Mouse (Mus musculus): ENCODE data around the gene Gm45837. TPM values are rescaled to one million over a fixed set of nuclear protein-coding genes. Genes with fewer than 3 reads are reported as not detected.

The Gm45837 gene
- total and polyA plus RNA-seq, 2 experiments, result not detected

GRCm38 (mm10) chr7:101401510-101401909, 9.2 kb upstream of the Gm45837 start:
- H3K4me3 ChIP-seq (ENCODE audit: insufficient read depth, low read depth, low read length), result no peak overlapping the region
- H3K9ac ChIP-seq (ENCODE audit: low read depth, low read length), result no peak overlapping the region
- H3K27ac ChIP-seq (replicated peaks; ENCODE audit: insufficient read depth, low read depth, low read length), result no peak overlapping the region
- no peak for DNase-seq (ENCODE audit: extremely low read depth, low read depth, low spot score)
- WGBS, result 90% methylated on average over 7 of the region's 7 CpGs
- peaks cover 31% of the 10 kb centered on the region for H3K36me3 ChIP-seq (ENCODE audit: control insufficient read depth, insufficient read depth, low read length)
- H3K4me1 ChIP-seq (ENCODE audit: control insufficient read depth, insufficient read depth, low read length), result no peaks in the 10 kb centered on the region
- H3K27me3 ChIP-seq (ENCODE audit: control insufficient read depth, insufficient read depth, low read length), result no peaks in the 10 kb centered on the region
- no peak for TF ChIP-seq POLR2A (IDR thresholded peaks at IDR 0.05; ENCODE audit: extremely low read depth, insufficient read depth, low read length)
- TF ChIP-seq CTCF (IDR thresholded peaks at IDR 0.05; ENCODE audit: low read depth, low read length), result no peak
- H3K79me2 ChIP-seq (ENCODE audit: control insufficient read depth, insufficient read depth, low read length), result no peaks in the 10 kb centered on the region

- no peak for TF ChIP-seq POLR2A (IDR thresholded peaks at IDR 0.05; ENCODE audit: extremely low read depth, insufficient read depth, low read length)
- peak; percentile 23; the same call in 1 of the 2 replicates for TF ChIP-seq CTCF (IDR thresholded peaks at IDR 0.05; ENCODE audit: low read depth, low read length)
- H3K9ac ChIP-seq (ENCODE audit: low read depth, low read length), result no peak overlapping the region
- 97% methylated on average over 5 of the region's 5 CpGs for WGBS
- H3K27me3 ChIP-seq (ENCODE audit: control insufficient read depth, insufficient read depth, low read length), result no peaks in the 10 kb centered on the region
- peaks cover 29% of the 10 kb centered on the region for H3K36me3 ChIP-seq (ENCODE audit: control insufficient read depth, insufficient read depth, low read length)
- no peak overlapping the region for H3K4me3 ChIP-seq (ENCODE audit: insufficient read depth, low read depth, low read length)
- no peaks in the 10 kb centered on the region for H3K4me1 ChIP-seq (ENCODE audit: control insufficient read depth, insufficient read depth, low read length)
- DNase-seq (ENCODE audit: extremely low read depth, low read depth, low spot score), result no peak
- H3K27ac ChIP-seq (replicated peaks; ENCODE audit: insufficient read depth, low read depth, low read length), result no peak overlapping the region
- no peaks in the 10 kb centered on the region for H3K79me2 ChIP-seq (ENCODE audit: control insufficient read depth, insufficient read depth, low read length)
Measured at GRCm38 (mm10) chr7:101403831-101404230, 6.9 kb upstream of the Gm45837 start.

- TF ChIP-seq POLR2A (IDR thresholded peaks at IDR 0.05; ENCODE audit: extremely low read depth, insufficient read depth, low read length) (no peak), CTCF (IDR thresholded peaks at IDR 0.05; ENCODE audit: low read depth, low read length) (peak; percentile 95)
- Histone ChIP-seq H3K9ac (ENCODE audit: low read depth, low read length) (no peak overlapping the region), H3K27ac (replicated peaks; ENCODE audit: insufficient read depth, low read depth, low read length) (no peak overlapping the region), H3K27me3 (ENCODE audit: control insufficient read depth, insufficient read depth, low read length) (no peaks in the 10 kb centered on the region), H3K79me2 (ENCODE audit: control insufficient read depth, insufficient read depth, low read length) (no peaks in the 10 kb centered on the region), H3K36me3 (ENCODE audit: control insufficient read depth, insufficient read depth, low read length) (peaks cover 14% of the 10 kb centered on the region), H3K4me3 (ENCODE audit: insufficient read depth, low read depth, low read length) (no peak overlapping the region), H3K4me1 (ENCODE audit: control insufficient read depth, insufficient read depth, low read length) (no peaks in the 10 kb centered on the region)
- DNase-seq (ENCODE audit: extremely low read depth, low read depth, low spot score), result peak; percentile 66
Measured at GRCm38 (mm10) chr7:101412796-101413195, 2.1 kb downstream of the Gm45837 start.

GRCm38 (mm10) chr7:101414209-101414608, 3.5 kb downstream of the Gm45837 start:
- Histone ChIP-seq H3K4me3 (ENCODE audit: insufficient read depth, low read depth, low read length) (no peak overlapping the region), H3K79me2 (ENCODE audit: control insufficient read depth, insufficient read depth, low read length) (no peaks in the 10 kb centered on the region), H3K27me3 (ENCODE audit: control insufficient read depth, insufficient read depth, low read length) (no peaks in the 10 kb centered on the region), H3K9ac (ENCODE audit: low read depth, low read length) (no peak overlapping the region), H3K36me3 (ENCODE audit: control insufficient read depth, insufficient read depth, low read length) (peaks cover 4% of the 10 kb centered on the region; the same call in 1 of the 2 replicates), H3K4me1 (ENCODE audit: control insufficient read depth, insufficient read depth, low read length) (no peaks in the 10 kb centered on the region), H3K27ac (replicated peaks; ENCODE audit: insufficient read depth, low read depth, low read length) (no peak overlapping the region)
- no peak for DNase-seq (ENCODE audit: extremely low read depth, low read depth, low spot score)
- 74% methylated on average over 4 of the region's 4 CpGs for WGBS
- TF ChIP-seq CTCF (IDR thresholded peaks at IDR 0.05; ENCODE audit: low read depth, low read length) (no peak), POLR2A (IDR thresholded peaks at IDR 0.05; ENCODE audit: extremely low read depth, insufficient read depth, low read length) (no peak)

- H3K27ac ChIP-seq (replicated peaks; ENCODE audit: insufficient read depth, low read depth, low read length), result no peak overlapping the region
- TF ChIP-seq POLR2A (IDR thresholded peaks at IDR 0.05; ENCODE audit: extremely low read depth, insufficient read depth, low read length), result no peak
- TF ChIP-seq CTCF (IDR thresholded peaks at IDR 0.05; ENCODE audit: low read depth, low read length), result no peak
- WGBS, result 72% methylated on average over 7 of the region's 7 CpGs
Measured at GRCm38 (mm10) chr7:101414661-101415511, 4.2 kb downstream of the Gm45837 start.

GRCm38 (mm10) chr7:101415512-101416100, 4.9 kb downstream of the Gm45837 start:
- Histone ChIP-seq H3K4me3 (ENCODE audit: insufficient read depth, low read depth, low read length) (no peak overlapping the region), H3K79me2 (ENCODE audit: control insufficient read depth, insufficient read depth, low read length) (no peaks in the 10 kb centered on the region), H3K27ac (replicated peaks; ENCODE audit: insufficient read depth, low read depth, low read length) (no peak overlapping the region), H3K36me3 (ENCODE audit: control insufficient read depth, insufficient read depth, low read length) (no peaks in the 10 kb centered on the region), H3K4me1 (ENCODE audit: control insufficient read depth, insufficient read depth, low read length) (no peaks in the 10 kb centered on the region), H3K9ac (ENCODE audit: low read depth, low read length) (no peak overlapping the region), H3K27me3 (ENCODE audit: control insufficient read depth, insufficient read depth, low read length) (no peaks in the 10 kb centered on the region)
- TF ChIP-seq CTCF (IDR thresholded peaks at IDR 0.05; ENCODE audit: low read depth, low read length) (no peak), POLR2A (IDR thresholded peaks at IDR 0.05; ENCODE audit: extremely low read depth, insufficient read depth, low read length) (no peak)
- no peak for DNase-seq (ENCODE audit: extremely low read depth, low read depth, low spot score)
- 64% methylated on average over 8 of the region's 8 CpGs for WGBS

More at GRCm38 (mm10) chr7:101414661-101415511, 4.2 kb downstream of the Gm45837 start:
- Histone ChIP-seq H3K4me1 (ENCODE audit: control insufficient read depth, insufficient read depth, low read length) (no peaks in the 10 kb centered on the region), H3K27me3 (ENCODE audit: control insufficient read depth, insufficient read depth, low read length) (no peaks in the 10 kb centered on the region), H3K36me3 (ENCODE audit: control insufficient read depth, insufficient read depth, low read length) (peaks cover 3% of the 10 kb centered on the region; the same call in 1 of the 2 replicates), H3K4me3 (ENCODE audit: insufficient read depth, low read depth, low read length) (no peak overlapping the region), H3K79me2 (ENCODE audit: control insufficient read depth, insufficient read depth, low read length) (no peaks in the 10 kb centered on the region), H3K9ac (ENCODE audit: low read depth, low read length) (no peak overlapping the region)
- DNase-seq (ENCODE audit: extremely low read depth, low read depth, low spot score), result no peak

All from liver, adult 2 months (tissue).